Mouse (Mus musculus) erythroblast, embryonic 14.5 days (primary cell): ENCODE data around the gene Ptprr. TPM values are rescaled to one million over a fixed set of nuclear protein-coding genes. Genes with fewer than 3 reads are reported as not detected.
A peak's percentile ranks its signal among the peaks of the same experiment; 100 is the strongest.

ENCODE experiments used
- H3K27me3 ChIP-seq: 2 replicates; pipeline ENCODE4 v1.6.1; 2012; ENCODE audit warnings: inconsistent platforms; ENCODE audit not compliant: control insufficient read depth
- H3K36me3 ChIP-seq: 2 replicates; pipeline ENCODE4 v1.6.1; 2012; ENCODE audit warnings: mild to moderate bottlenecking, inconsistent platforms; ENCODE audit not compliant: control insufficient read depth
- H3K4me1 ChIP-seq: 2 replicates; pipeline ENCODE4 v1.6.1; 2012; ENCODE audit warnings: inconsistent platforms; ENCODE audit not compliant: control insufficient read depth
- H3K4me3 ChIP-seq: replicated peaks from 2 replicates; pipeline ENCODE3; 2012; ENCODE audit warnings: moderate library complexity, mild to moderate bottlenecking, inconsistent platforms
- H3K9me3 ChIP-seq: 2 replicates; pipeline ENCODE4 v1.6.1; 2012; ENCODE audit warnings: low read length, inconsistent platforms, mixed read lengths; ENCODE audit not compliant: control insufficient read depth
- GATA1 ChIP-seq: IDR thresholded peaks from 2 replicates; pipeline ENCODE4 v1.6.1; 2012; ENCODE audit warnings: low read length, inconsistent platforms, mixed read lengths
- TAL1 ChIP-seq: IDR thresholded peaks from 3 replicates; pipeline ENCODE4 v1.6.1; 2012; ENCODE audit warnings: low read length, inconsistent platforms, mixed read lengths
- polyA plus RNA-seq: library from polyadenylated mRNA; stranded (reverse); fragments of >175 nt; gene quantifications from 2 replicates; pipeline ENCODE4 v1.2.3, GENCODE M21; 2012

Gene Ptprr
- polyA plus RNA-seq, 1 experiment = not detected

- Histone ChIP-seq H3K27me3 (no peaks in the 10 kb centered on the region), H3K4me1 (peaks cover 7% of the 10 kb centered on the region), H3K4me3 (no peak overlapping the region), H3K36me3 (no peaks in the 10 kb centered on the region), H3K9me3 (no peaks in the 10 kb centered on the region)
- no peak for TF ChIP-seq GATA1
- TF ChIP-seq TAL1 = no peak
Observed at GRCm38 (mm10) chr10:116201542-116201941, 183.5 kb downstream of the Ptprr start.

GRCm38 (mm10) chr10:116205580-116206358, 187.8 kb downstream of the Ptprr start:
- Histone ChIP-seq H3K27me3 (no peaks in the 10 kb centered on the region), H3K9me3 (no peaks in the 10 kb centered on the region), H3K4me3 (no peak overlapping the region), H3K4me1 (peaks cover 11% of the 10 kb centered on the region), H3K36me3 (no peaks in the 10 kb centered on the region)
- TF ChIP-seq TAL1 = no peak
- TF ChIP-seq GATA1 = no peak

- H3K4me1 ChIP-seq = peaks cover 11% of the 10 kb centered on the region
- H3K9me3 ChIP-seq = no peaks in the 10 kb centered on the region
- H3K27me3 ChIP-seq = no peaks in the 10 kb centered on the region
- no peak overlapping the region for H3K4me3 ChIP-seq
- TF ChIP-seq TAL1 = no peak
- no peak for TF ChIP-seq GATA1
- no peaks in the 10 kb centered on the region for H3K36me3 ChIP-seq
Observed at GRCm38 (mm10) chr10:116206449-116206848, 188.4 kb downstream of the Ptprr start.

- 0 out of 2 replicates have a peak, but pooled peaks have one; percentile 38 for TF ChIP-seq GATA1
- no peak for TF ChIP-seq TAL1
- no peaks in the 10 kb centered on the region for H3K27me3 ChIP-seq
- H3K4me1 ChIP-seq = peaks cover 11% of the 10 kb centered on the region
- H3K36me3 ChIP-seq = no peaks in the 10 kb centered on the region
- no peak overlapping the region for H3K4me3 ChIP-seq
- no peaks in the 10 kb centered on the region for H3K9me3 ChIP-seq
Observed at GRCm38 (mm10) chr10:116207987-116208726, 190.1 kb downstream of the Ptprr start.

- no peak overlapping the region for H3K4me3 ChIP-seq
- no peaks in the 10 kb centered on the region for H3K9me3 ChIP-seq
- peaks cover 11% of the 10 kb centered on the region for H3K4me1 ChIP-seq
- no peaks in the 10 kb centered on the region for H3K27me3 ChIP-seq
- TF ChIP-seq GATA1 (no peak), TAL1 (no peak)
- H3K36me3 ChIP-seq = no peaks in the 10 kb centered on the region
Observed at GRCm38 (mm10) chr10:116208727-116209115, 190.7 kb downstream of the Ptprr start.

GRCm38 (mm10) chr10:116212127-116212526, 194.1 kb downstream of the Ptprr start:
- Histone ChIP-seq H3K9me3 (no peaks in the 10 kb centered on the region), H3K27me3 (no peaks in the 10 kb centered on the region), H3K4me3 (no peak overlapping the region), H3K4me1 (peaks cover 4% of the 10 kb centered on the region), H3K36me3 (no peaks in the 10 kb centered on the region)
- no peak for TF ChIP-seq GATA1
- TF ChIP-seq TAL1 = no peak

GRCm38 (mm10) chr10:116220336-116221118, 202.5 kb downstream of the Ptprr start:
- H3K4me3 ChIP-seq = no peak overlapping the region
- no peak for TF ChIP-seq TAL1
- no peak for TF ChIP-seq GATA1
- no peaks in the 10 kb centered on the region for H3K27me3 ChIP-seq
- H3K9me3 ChIP-seq = no peaks in the 10 kb centered on the region
- H3K4me1 ChIP-seq = no peaks in the 10 kb centered on the region
- H3K36me3 ChIP-seq = no peaks in the 10 kb centered on the region

GRCm38 (mm10) chr10:116235299-116235698, 217.3 kb downstream of the Ptprr start:
- H3K9me3 ChIP-seq = no peaks in the 10 kb centered on the region
- TF ChIP-seq TAL1 = no peak
- TF ChIP-seq GATA1 = no peak
- H3K36me3 ChIP-seq = no peaks in the 10 kb centered on the region
- no peak overlapping the region for H3K4me3 ChIP-seq
- no peaks in the 10 kb centered on the region for H3K27me3 ChIP-seq
- no peaks in the 10 kb centered on the region for H3K4me1 ChIP-seq

- Histone ChIP-seq H3K4me3 (no peak overlapping the region), H3K4me1 (no peaks in the 10 kb centered on the region), H3K9me3 (no peaks in the 10 kb centered on the region), H3K36me3 (no peaks in the 10 kb centered on the region), H3K27me3 (no peaks in the 10 kb centered on the region)
- TF ChIP-seq GATA1 = no peak
- no peak for TF ChIP-seq TAL1
Observed at GRCm38 (mm10) chr10:116242200-116242599, 224.2 kb downstream of the Ptprr start.
